Mouse (Mus musculus): Measurements from ENCODE around the gene Mipol1. TPM values are rescaled to one million over a fixed set of nuclear protein-coding genes. Genes with fewer than 3 reads are reported as not detected.

Gene Mipol1
- polyA plus RNA-seq, 1 experiment from 2014 or later = 5.5 TPM

DNA sequence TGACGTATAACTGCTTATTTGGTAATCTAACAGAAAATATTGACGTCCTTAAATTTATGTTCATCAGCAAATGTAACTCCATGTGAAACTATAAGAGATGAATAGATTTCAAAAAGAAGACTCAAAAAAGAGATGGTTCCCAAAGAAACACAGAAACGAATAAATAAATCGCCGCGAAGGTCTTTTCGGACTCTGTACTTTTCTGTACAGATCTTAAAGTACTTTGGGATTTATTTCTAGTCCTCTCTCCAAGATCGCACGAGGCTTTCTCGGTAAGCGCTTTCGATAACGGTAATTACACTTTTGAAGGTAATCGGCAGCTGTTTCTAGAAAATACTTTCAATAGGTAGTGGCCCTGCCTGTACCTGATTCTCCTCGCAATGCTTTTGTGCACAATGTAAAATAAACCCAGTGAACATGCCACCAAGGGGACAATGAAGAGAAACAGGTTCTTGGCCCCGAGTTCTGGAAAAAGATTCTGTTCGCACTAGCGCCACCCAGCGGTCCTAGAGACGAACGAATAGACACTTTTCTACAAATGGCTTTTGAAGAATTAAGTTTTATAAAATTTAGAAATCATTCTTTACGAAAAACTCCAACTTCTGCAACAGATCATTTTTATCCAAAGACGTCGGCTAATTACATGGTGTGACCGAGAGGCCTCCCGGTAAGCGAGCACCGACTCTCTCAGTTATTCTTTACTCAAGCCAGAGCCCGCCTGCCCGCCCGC is 314.6 kb downstream of the Mipol1 start:
- Histone ChIP-seq H3K9ac (replicated peaks) (no peak overlapping the region), H3K27ac (replicated peaks) (no peak overlapping the region), H3K4me3 (replicated peaks) (peak overlapping the region; percentile 38), H3K4me2 (peak overlapping the region; percentile 79), H3K27me3 (replicated peaks) (peaks cover 90% of the 10 kb centered on the region), H3K36me3 (no peaks in the 10 kb centered on the region), H3K4me1 (peaks cover 28% of the 10 kb centered on the region), H3K9me3 (replicated peaks) (no peaks in the 10 kb centered on the region)
- ATAC-seq (ENCODE audit: low FRiP score) = no peak
- WGBS = under 1% methylated on average over 31 of the region's 31 CpGs

- no peaks in the 10 kb centered on the region for H3K36me3 ChIP-seq
- WGBS = under 1% methylated on average over 92 of the region's 106 CpGs
- H3K27ac ChIP-seq (replicated peaks) = no peak overlapping the region
Measured at GRCm38 (mm10) chr12:57545371-57546241, 315.4 kb downstream of the Mipol1 start.

More at GRCm38 (mm10) chr12:57545371-57546241, 315.4 kb downstream of the Mipol1 start:
- 0 out of 2 replicates have a peak, but pooled peaks have one; percentile 30 for ATAC-seq (ENCODE audit: low FRiP score)
- Histone ChIP-seq H3K4me1 (peaks cover 28% of the 10 kb centered on the region), H3K4me3 (replicated peaks) (peak overlapping the region; percentile 38), H3K9me3 (replicated peaks) (no peaks in the 10 kb centered on the region), H3K9ac (replicated peaks) (no peak overlapping the region), H3K27me3 (replicated peaks) (peaks cover 95% of the 10 kb centered on the region), H3K4me2 (peak overlapping the region; percentile 79)

Other genes with a start within 250 kb of the Mipol1 start
- gene Slc25a21, start 33.0 kb upstream of the Mipol1 start, polyA plus RNA-seq (2015; fragmentation: Nextera tagmentation; extraction: Ambion mirVana) = 0.14 and 0.43 TPM in 2 replicates
- gene Prps1l3, start within 50 bp of the Mipol1 start, polyA plus RNA-seq (2015; fragmentation: Nextera tagmentation; extraction: Ambion mirVana) = 20.0 and 30.6 TPM in 2 replicates